8 mouse cellular contexts compared by ENCODE assay signal in genomic region chr7:127016481-127016485, GRCm38 (mm10). TPM values are rescaled to one million over a fixed set of nuclear protein-coding genes. Genes with fewer than 3 reads are reported as not detected.
DNase-seq lines count a peak whose midpoint lies in the region; ATAC-seq and TF ChIP-seq lines count a peak whose summit lies in the region.

Pagr1b (minus strand) TSS chr7:127016484.

- peak within 1 kb of the TSS; percentile 98 for H3K4me2 ChIP-seq in liver, embryonic 14.5 days (ENCODE audit: low read depth)

- H3K27ac ChIP-seq in heart, adult 2 months = peak within 1 kb of the TSS; percentile 93
- peak within 1 kb of the TSS; percentile 82 for H3K27ac ChIP-seq in thymus, adult 2 months (ENCODE audit: control insufficient read depth, insufficient read depth, low read length)
- peak within 1 kb of the TSS; percentile 79 for H3K27ac ChIP-seq in liver, embryonic 14.5 days

- TF ChIP-seq CTCF in heart, adult 2 months (IDR thresholded peaks at IDR 0.05) = no peak
- no peak for TF ChIP-seq CTCF in thymus, adult 2 months (IDR thresholded peaks at IDR 0.05; ENCODE audit: borderline replicate concordance, control insufficient read depth, extremely low read depth, insufficient read depth, low read length, poor library complexity)
- no peak for TF ChIP-seq CTCF in liver, embryonic 14.5 days (IDR thresholded peaks at IDR 0.05; ENCODE audit: low read depth)

- intact Hi-C loops in heart, adult 2 months (cut with DNase I) = loop anchor here (2.0 to 10.0 kb wide), 2 partner anchors 89 to 179 kb away; partner anchors contain the start of gene Cd2bp2

- peaks cover 16% of the 10 kb centered on the region for H3K4me1 ChIP-seq in heart, adult 2 months (ENCODE audit: control insufficient read depth, insufficient read depth, low read length)
- H3K4me1 ChIP-seq in thymus, adult 2 months (replicated peaks; ENCODE audit: control insufficient read depth, insufficient read depth, low read length) = peaks cover 60% of the 10 kb centered on the region
- H3K4me1 ChIP-seq in liver, embryonic 14.5 days (replicated peaks; ENCODE audit: control insufficient read depth in 2 of 2, insufficient read depth in 2 of 2, low read length in 1 of 2) = peaks cover 5 to 15% of the 10 kb centered on the region in 2 experiments; a peak in 3 of 4 replicates

- no peak for TF ChIP-seq EP300 in heart, adult 2 months (IDR thresholded peaks at IDR 0.05; ENCODE audit: insufficient read depth, low read depth, low read length)
- no peak for TF ChIP-seq EP300 in liver, embryonic 14.5 days (IDR thresholded peaks at IDR 0.05; ENCODE audit: low read depth)

- no peaks in the 10 kb centered on the region for H3K27me3 ChIP-seq in heart, adult 2 months (ENCODE audit: control insufficient read depth, insufficient read depth, low read length)
- H3K27me3 ChIP-seq in thymus, adult 2 months (ENCODE audit: control insufficient read depth, insufficient read depth, low read length) = no peaks in the 10 kb centered on the region
- H3K27me3 ChIP-seq in liver, embryonic 14.5 days (ENCODE audit: control insufficient read depth, insufficient read depth, low read length) = no peaks in the 10 kb centered on the region

- H3K36me3 ChIP-seq in heart, adult 2 months (ENCODE audit: control insufficient read depth, insufficient read depth, low read length) = peaks cover 5% of the 10 kb centered on the region
- no peaks in the 10 kb centered on the region for H3K36me3 ChIP-seq in thymus, adult 2 months (ENCODE audit: control insufficient read depth, insufficient read depth, low read length)
- H3K36me3 ChIP-seq in liver, embryonic 14.5 days (replicated peaks; ENCODE audit: control insufficient read depth, insufficient read depth, low read depth) = peaks cover 5% of the 10 kb centered on the region

- peak within 1 kb of the TSS; percentile 87 for H3K9ac ChIP-seq in heart, adult 2 months (ENCODE audit: low read depth, low read length)
- H3K9ac ChIP-seq in liver, embryonic 14.5 days (replicated peaks) = peak within 1 kb of the TSS; percentile 83

- H3K79me2 ChIP-seq in heart, adult 2 months (replicated peaks; ENCODE audit: control insufficient read depth, insufficient read depth, low read length) = peaks cover 4% of the 10 kb centered on the region; the same call in 1 of the 2 replicates

- no peak for DNase-seq in heart, adult 2 months
- no peak for DNase-seq in heart, adult 9 months (ENCODE audit: low spot score in 2 of 2)
- DNase-seq in thymus, adult 2 months = no peak
- DNase-seq in thymus, postnatal 25 days = no peak
- DNase-seq in liver, embryonic 14.5 days (ENCODE audit: low read depth in 3 of 3, low spot score in 3 of 3) = no peak
- no peak for DNase-seq in spleen, adult 18-20 months
- no peak for DNase-seq in adrenal gland, postnatal 36 days

- no peaks in the 10 kb centered on the region for H3K9me3 ChIP-seq in liver, embryonic 14.5 days (ENCODE audit: control insufficient read depth, low read length)

- TF ChIP-seq POLR2A in heart, adult 2 months (IDR thresholded peaks at IDR 0.05; ENCODE audit: insufficient read depth, low read depth, low read length) = no peak
- TF ChIP-seq POLR2A in thymus, adult 2 months (IDR thresholded peaks at IDR 0.05; ENCODE audit: control insufficient read depth, extremely low read depth, insufficient read depth, low read length, poor library complexity) = no peak

- no peak for ATAC-seq in liver, embryonic 14.5 days (ENCODE audit: insufficient read depth)
- no peak for ATAC-seq in granulocyte monocyte progenitor cell, adult 5-6 weeks (replicated peaks; ENCODE audit: poor library complexity, severe bottlenecking)

- peak within 1 kb of the TSS; percentile 82 for H3K4me3 ChIP-seq in heart, adult 2 months
- peak within 1 kb of the TSS; percentile 85 for H3K4me3 ChIP-seq in thymus, adult 2 months (ENCODE audit: control insufficient read depth, insufficient read depth, low read length)
- peak within 1 kb of the TSS; percentile 80 to 93 for H3K4me3 ChIP-seq in liver, embryonic 14.5 days (ENCODE audit: insufficient read depth in 1 of 2, low read depth in 2 of 2, low read length in 2 of 2)

RNA-seq across cellular contexts. Expression of gene Pagr1b, which starts in this region (rescaled TPM):
- not detected for total RNA-seq in heart, adult 2 months (2021)
- not detected in 2 replicates for polyA plus RNA-seq in heart, adult 2 months (2012; rRNA removed)
- 5.4 and 6.2 TPM in 2 replicates for polyA plus RNA-seq in thymus, adult 2 months (2012; rRNA removed)
- polyA plus RNA-seq in liver, embryonic 14.5 days (2012; rRNA removed) = 0.10 and 0.30 TPM in 2 replicates
- not detected in 2 replicates for polyA plus RNA-seq in liver, embryonic 14.5 days (2014; fragmentation: Nextera tagmentation; extraction: Ambion mirVana)
- total RNA-seq in granulocyte monocyte progenitor cell, adult 5-6 weeks (2014; fragmentation: Nextera tagmentation) = not detected in 2 replicates
- total RNA-seq in granulocyte monocyte progenitor cell, adult 5-6 weeks (2017) = 10.5 TPM in 1 of 2 replicates, not detected in the other
- total RNA-seq in adrenal gland, postnatal 36 days (2021) = 1 to 10 TPM in 1 of 2 experiments, not detected in 1; 3.0 TPM
